Mouse (Mus musculus): ENCODE measurements around the gene Ces4a. TPM values are rescaled to one million over a fixed set of nuclear protein-coding genes. Genes with fewer than 3 reads are reported as not detected.
"Not testable (repeated sequence)": the region's sequence is repeated elsewhere in the genome, so short reads cannot be mapped to it uniquely, and the experiment has no call there.

The Ces4a gene
- total RNA-seq (2014; rRNA removed) (0.10 TPM in 1 of 2 replicates, not detected in the other), polyA plus RNA-seq (2015; fragmentation: Nextera tagmentation; extraction: Ambion mirVana) (0.05 TPM in 1 of 2 replicates, not detected in the other)

- Histone ChIP-seq H3K27ac (ENCODE audit: low read depth, low read length) (no peak within 1 kb of the TSS), H3K36me3 (ENCODE audit: insufficient read depth) (no peaks in the 10 kb centered on the region), H3K27me3 (ENCODE audit: insufficient read depth, low read length) (no peaks in the 10 kb centered on the region), H3K4me2 (ENCODE audit: low read depth) (no peak within 1 kb of the TSS), H3K9ac (no peak within 1 kb of the TSS), H3K4me1 (ENCODE audit: insufficient read depth) (no peaks in the 10 kb centered on the region), H3K9me3 (ENCODE audit: low read length) (no peaks in the 10 kb centered on the region), H3K4me3 (ENCODE audit: low read depth, low read length) (no peak within 1 kb of the TSS)
- 84% methylated on average over 5 of the region's 5 CpGs for WGBS
- ATAC-seq (no peak), DNase-seq (no peak)
- TF ChIP-seq CTCF (IDR thresholded peaks at IDR 0.05; ENCODE audit: low read depth) = no peak
Observed at GRCm38 (mm10) chr8:105131509-105131908, at the start of gene Ces4a. Gene Ces4a (plus strand): TSS chr8:105131800.

- 80% methylated on average over 7 of the region's 7 CpGs for WGBS
- H3K27ac ChIP-seq (ENCODE audit: low read depth, low read length) = no peak within 1 kb of the TSS
- no peaks in the 10 kb centered on the region for H3K4me1 ChIP-seq (ENCODE audit: insufficient read depth)
- H3K4me2 ChIP-seq (ENCODE audit: low read depth) = no peak within 1 kb of the TSS
- DNase-seq (no peak), ATAC-seq (no peak)
- no peaks in the 10 kb centered on the region for H3K27me3 ChIP-seq (ENCODE audit: insufficient read depth, low read length)
- TF ChIP-seq CTCF (IDR thresholded peaks at IDR 0.05; ENCODE audit: low read depth) = no peak
- H3K4me3 ChIP-seq (ENCODE audit: low read depth, low read length) = no peak within 1 kb of the TSS
- no peaks in the 10 kb centered on the region for H3K36me3 ChIP-seq (ENCODE audit: insufficient read depth)
- H3K9ac ChIP-seq = no peak within 1 kb of the TSS
- no peaks in the 10 kb centered on the region for H3K9me3 ChIP-seq (ENCODE audit: low read length)
Observed at GRCm38 (mm10) chr8:105083449-105084050, 48.0 kb upstream of the Ces4a start, which contains the start of gene Ces3b. Gene Ces3b (plus strand): TSS chr8:105083753.

GRCm38 (mm10) chr8:105088166-105088565, 43.4 kb upstream of the Ces4a start:
- not testable (repeated sequence) for H3K4me3 ChIP-seq (ENCODE audit: low read depth, low read length); H3K4me2 ChIP-seq (ENCODE audit: low read depth); H3K27ac ChIP-seq (ENCODE audit: low read depth, low read length); H3K9me3 ChIP-seq (ENCODE audit: low read length); DNase-seq; ATAC-seq; H3K9ac ChIP-seq; H3K36me3 ChIP-seq (ENCODE audit: insufficient read depth); H3K27me3 ChIP-seq (ENCODE audit: insufficient read depth, low read length); H3K4me1 ChIP-seq (ENCODE audit: insufficient read depth)
- WGBS = 88% methylated on average over 3 of the region's 5 CpGs

GRCm38 (mm10) chr8:105088581-105088980, 43.0 kb upstream of the Ces4a start:
- ATAC-seq = no peak
- no peak overlapping the region for H3K27ac ChIP-seq (ENCODE audit: low read depth, low read length)

GRCm38 (mm10) chr8:105093992-105094391, 37.6 kb upstream of the Ces4a start:
- Histone ChIP-seq H3K9me3 (ENCODE audit: low read length) (no peaks in the 10 kb centered on the region), H3K27me3 (ENCODE audit: insufficient read depth, low read length) (no peaks in the 10 kb centered on the region), H3K36me3 (ENCODE audit: insufficient read depth) (no peaks in the 10 kb centered on the region), H3K27ac (ENCODE audit: low read depth, low read length) (no peak overlapping the region), H3K4me1 (ENCODE audit: insufficient read depth) (no peaks in the 10 kb centered on the region), H3K4me3 (ENCODE audit: low read depth, low read length) (no peak overlapping the region), H3K4me2 (ENCODE audit: low read depth) (no peak overlapping the region), H3K9ac (no peak overlapping the region)
- TF ChIP-seq CTCF (IDR thresholded peaks at IDR 0.05; ENCODE audit: low read depth) = no peak
- 93% methylated on average over 3 of the region's 3 CpGs for WGBS
- ATAC-seq (no peak), DNase-seq (no peak)

More at GRCm38 (mm10) chr8:105088581-105088980, 43.0 kb upstream of the Ces4a start:
- 71% methylated on average over 4 of the region's 4 CpGs for WGBS
- Histone ChIP-seq H3K27me3 (ENCODE audit: insufficient read depth, low read length) (no peaks in the 10 kb centered on the region), H3K9ac (no peak overlapping the region), H3K9me3 (ENCODE audit: low read length) (no peaks in the 10 kb centered on the region), H3K4me2 (ENCODE audit: low read depth) (no peak overlapping the region), H3K4me1 (ENCODE audit: insufficient read depth) (no peaks in the 10 kb centered on the region), H3K36me3 (ENCODE audit: insufficient read depth) (no peaks in the 10 kb centered on the region), H3K4me3 (ENCODE audit: low read depth, low read length) (no peak overlapping the region)
- no peak for DNase-seq
- no peak for TF ChIP-seq CTCF (IDR thresholded peaks at IDR 0.05; ENCODE audit: low read depth)

- not testable (repeated sequence) for H3K27me3 ChIP-seq (ENCODE audit: insufficient read depth, low read length); H3K27ac ChIP-seq (ENCODE audit: low read depth, low read length); H3K9me3 ChIP-seq (ENCODE audit: low read length); ATAC-seq; DNase-seq; H3K4me2 ChIP-seq (ENCODE audit: low read depth); H3K4me3 ChIP-seq (ENCODE audit: low read depth, low read length); H3K36me3 ChIP-seq (ENCODE audit: insufficient read depth); H3K9ac ChIP-seq; H3K4me1 ChIP-seq (ENCODE audit: insufficient read depth)
- WGBS = 76% methylated on average over 4 of the region's 4 CpGs
Observed at GRCm38 (mm10) chr8:105102101-105102785, 29.4 kb upstream of the Ces4a start.

- not testable (repeated sequence) for H3K27me3 ChIP-seq (ENCODE audit: insufficient read depth, low read length); H3K4me3 ChIP-seq (ENCODE audit: low read depth, low read length); H3K4me1 ChIP-seq (ENCODE audit: insufficient read depth); H3K9ac ChIP-seq; ATAC-seq; H3K9me3 ChIP-seq (ENCODE audit: low read length); H3K27ac ChIP-seq (ENCODE audit: low read depth, low read length); H3K36me3 ChIP-seq (ENCODE audit: insufficient read depth); DNase-seq; H3K4me2 ChIP-seq (ENCODE audit: low read depth)
- 85% methylated on average over 5 of the region's 5 CpGs for WGBS
Observed at GRCm38 (mm10) chr8:105103701-105104100, 27.9 kb upstream of the Ces4a start.

Measured in forebrain, postnatal 0 days (tissue).